Mouse (Mus musculus): ENCODE results near the gene Ska3.
A peak's percentile ranks its signal among the peaks of the same experiment; 100 is the strongest.
"Not testable (repeated sequence)": the region's sequence is repeated elsewhere in the genome, so short reads cannot be mapped to it uniquely, and the experiment has no call there.

Ska3 gene

GRCm38 (mm10) chr14:57825788-57826751, at the start of gene Ska3, which contains the start of gene Mrpl57:
Ska3 (minus strand) TSS chr14:57826185.
Mrpl57 (plus strand) TSS chr14:57826234.
- peak; percentile 91 to 93 for DNase-seq

- no peak for DNase-seq
These were observed 40.8 kb upstream of the Ska3 start for GRCm38 (mm10) chr14:57866676-57867276.

- no peak for DNase-seq
These were observed 39.3 kb upstream of the Ska3 start for GRCm38 (mm10) chr14:57865256-57865655.

GRCm38 (mm10) chr14:57863129-57863528, 37.1 kb upstream of the Ska3 start:
- DNase-seq: no peak

GRCm38 (mm10) chr14:57861987-57862412, 36.0 kb upstream of the Ska3 start:
- DNase-seq: no peak

- DNase-seq: no peak
These were observed 33.5 kb upstream of the Ska3 start for GRCm38 (mm10) chr14:57859520-57859919.

GRCm38 (mm10) chr14:57858601-57859000, 32.6 kb upstream of the Ska3 start:
- DNase-seq: no peak

- DNase-seq: not testable (repeated sequence)
These were observed 30.1 kb upstream of the Ska3 start for GRCm38 (mm10) chr14:57856037-57856436.

GRCm38 (mm10) chr14:57852961-57853360, 27.0 kb upstream of the Ska3 start:
- DNase-seq: no peak

- no peak for DNase-seq
These were observed 24.3 kb upstream of the Ska3 start for GRCm38 (mm10) chr14:57850330-57850729.

GRCm38 (mm10) chr14:57848646-57849045, 22.7 kb upstream of the Ska3 start:
- no peak for DNase-seq

- not testable (repeated sequence) for DNase-seq
These were observed 22.1 kb upstream of the Ska3 start for GRCm38 (mm10) chr14:57848061-57848460.

GRCm38 (mm10) chr14:57844535-57844934, 18.6 kb upstream of the Ska3 start:
- DNase-seq: no peak

- DNase-seq: no peak
These were observed 9.2 kb upstream of the Ska3 start for GRCm38 (mm10) chr14:57835157-57835556.

- DNase-seq: no peak
These were observed 7.5 kb upstream of the Ska3 start for GRCm38 (mm10) chr14:57833526-57833925.

GRCm38 (mm10) chr14:57827284-57827683, 1.3 kb upstream of the Ska3 start:
- peak; percentile 22 to 35 for DNase-seq

- DNase-seq: no peak
These were observed 5.1 kb downstream of the Ska3 start for GRCm38 (mm10) chr14:57820839-57821238.

GRCm38 (mm10) chr14:57811844-57812243, 14.1 kb downstream of the Ska3 start:
- DNase-seq: no peak

- DNase-seq: no peak
These were observed 15.1 kb downstream of the Ska3 start for GRCm38 (mm10) chr14:57810886-57811285.

GRCm38 (mm10) chr14:57808558-57808957, 17.4 kb downstream of the Ska3 start:
- peak; percentile 35 to 47 for DNase-seq

- no peak for DNase-seq
These were observed 22.3 kb downstream of the Ska3 start for GRCm38 (mm10) chr14:57803731-57804130.

GRCm38 (mm10) chr14:57797991-57798931, 27.7 kb downstream of the Ska3 start, which contains the start of gene Sap18:
Sap18 (plus strand) TSS chr14:57798180.
- peak; percentile 97 to 98 for DNase-seq

GRCm38 (mm10) chr14:57797551-57797950, 28.4 kb downstream of the Ska3 start:
- DNase-seq: peak; percentile 37 to 38

All from B cell, adult 2 months (primary cell).